Mouse (Mus musculus) naive thymus-derived CD4-positive, alpha-beta T cell, adult 5 months (primary cell): ENCODE measurements around the gene Ctla4. TPM values are rescaled to one million over a fixed set of nuclear protein-coding genes. Genes with fewer than 3 reads are reported as not detected.

Source experiments
- polyA plus RNA-seq: library from polyadenylated mRNA; unstranded; fragments of 100-300 nt; shearing (Covaris generic); gene quantifications from one replicate; pipeline ENCODE4 v1.2.1, GENCODE M21; 2017

Ctla4 gene
- 72.3 TPM for polyA plus RNA-seq

GRCm38 (mm10) chr1:60886981-60887380 is at the start of gene Ctla4:
Gene Ctla4 (plus strand): TSS chr1:60887000.

Other genes with a start within 250 kb of the Ctla4 start
- 369 TPM for gene Cd28, start 170.2 kb upstream of the Ctla4 start, polyA plus RNA-seq
- gene Icos, start 90.9 kb downstream of the Ctla4 start, polyA plus RNA-seq: 297 TPM